Mouse (Mus musculus) kidney, adult 2 months (tissue): ENCODE measurements around the gene Slc25a23. TPM values are rescaled to one million over a fixed set of nuclear protein-coding genes. Genes with fewer than 3 reads are reported as not detected.

Experiments
- DNase-seq: peaks from one replicate; pipeline ENCODE4 v3.0.0; 2021
- H3K27ac ChIP-seq: fragments of 200-500 bp; 2 replicates; pipeline ENCODE4 v1.5.1; 2012; ENCODE audit warnings: low read depth, low read length, control low read depth, inconsistent platforms; ENCODE audit not compliant: insufficient read depth
- H3K27me3 ChIP-seq: fragments of 200-500 bp; replicated peaks from 2 replicates; pipeline ENCODE4 v1.6.1; 2012; ENCODE audit warnings: mild to moderate bottlenecking, moderate library complexity, low read length, inconsistent platforms; ENCODE audit not compliant: control insufficient read depth, insufficient read depth
- H3K36me3 ChIP-seq: fragments of 200-500 bp; 2 replicates; pipeline ENCODE4 v1.6.1; 2012; ENCODE audit warnings: mild to moderate bottlenecking, moderate library complexity, low read length, inconsistent platforms; ENCODE audit not compliant: control insufficient read depth, insufficient read depth
- H3K4me1 ChIP-seq: fragments of 200-500 bp; 2 replicates; pipeline ENCODE4 v1.6.1; 2011; ENCODE audit warnings: low read length; ENCODE audit not compliant: control insufficient read depth, insufficient read depth
- H3K4me3 ChIP-seq: fragments of 200-500 bp; 2 replicates; pipeline ENCODE4 v1.5.1; 2011; ENCODE audit warnings: mild to moderate bottlenecking, low read depth, low read length, control low read depth; ENCODE audit not compliant: insufficient read depth
- CTCF ChIP-seq: fragments of 200-500 bp; conservative IDR thresholded peaks from 2 replicates; pipeline ENCODE4 v1.5.1; 2011; ENCODE audit warnings: low read depth, mild to moderate bottlenecking, control low read depth, low read length, moderate library complexity, mixed read lengths; ENCODE audit not compliant: insufficient read depth, insufficient read length
- POLR2A ChIP-seq: fragments of 200-500 bp; IDR thresholded peaks from one replicate; pipeline ENCODE4 v1.6.1; 2011; ENCODE audit warnings: low read depth, low read length, control low read depth
- WGBS: fragments of 180-500 bp; shearing (Covaris S2); methylation state at CpG from one replicate; pipeline ENCODE4 v1.1.7; 2018; 5-methylcytosine and 5-hydroxymethylcytosine counted together
- polyA plus RNA-seq: library from polyadenylated mRNA; depleted of rRNA; stranded (reverse); fragments of >200 nt; gene quantifications from 2 replicates; pipeline ENCODE4 v1.2.3, GENCODE M21; 2012; rRNA removed

Gene Slc25a23
- polyA plus RNA-seq: 121 and 124 TPM in 2 replicates

GRCm38 (mm10) chr17:57059486-57059977, at the start of gene Slc25a23:
Gene Slc25a23 (minus strand): TSS chr17:57059863.
- WGBS: under 1% methylated on average over 44 of the region's 45 CpGs
- TF ChIP-seq POLR2A (no peak), CTCF (no peak)
- H3K27ac ChIP-seq: peak within 1 kb of the TSS; percentile 93

GRCm38 (mm10) chr17:57108666-57109171, 49.1 kb upstream of the Slc25a23 start:
- H3K4me3 ChIP-seq: no peak overlapping the region
- TF ChIP-seq CTCF: no peak
- TF ChIP-seq POLR2A: no peak
- H3K27ac ChIP-seq: no peak overlapping the region
- no peaks in the 10 kb centered on the region for H3K4me1 ChIP-seq
- DNase-seq: no peak
- H3K36me3 ChIP-seq: no peaks in the 10 kb centered on the region
- WGBS: 64% methylated on average over 5 of the region's 5 CpGs
- H3K27me3 ChIP-seq: 0 out of 2 replicates have a peak, but pooled peaks cover 2% of the 10 kb centered on the region

More at GRCm38 (mm10) chr17:57059486-57059977, at the start of gene Slc25a23:
- H3K4me1 ChIP-seq: peaks cover 6% of the 10 kb centered on the region; the same call in 1 of the 2 replicates
- no peaks in the 10 kb centered on the region for H3K27me3 ChIP-seq
- DNase-seq: peak; percentile 75
- peak within 1 kb of the TSS; percentile 88 for H3K4me3 ChIP-seq
- no peaks in the 10 kb centered on the region for H3K36me3 ChIP-seq

GRCm38 (mm10) chr17:57108040-57108665, 48.5 kb upstream of the Slc25a23 start:
- Histone ChIP-seq H3K4me3 (no peak overlapping the region), H3K36me3 (no peaks in the 10 kb centered on the region), H3K4me1 (no peaks in the 10 kb centered on the region), H3K27ac (no peak overlapping the region), H3K27me3 (0 out of 2 replicates have a peak, but pooled peaks cover 2% of the 10 kb centered on the region)
- no peak for DNase-seq
- WGBS: 89% methylated on average over 7 of the region's 7 CpGs
- no peak for TF ChIP-seq CTCF
- TF ChIP-seq POLR2A: no peak

- Histone ChIP-seq H3K36me3 (no peaks in the 10 kb centered on the region), H3K4me1 (no peaks in the 10 kb centered on the region), H3K4me3 (no peak overlapping the region), H3K27ac (no peak overlapping the region), H3K27me3 (0 out of 2 replicates have a peak, but pooled peaks cover 2% of the 10 kb centered on the region)
- DNase-seq: no peak
- TF ChIP-seq CTCF: no peak
- TF ChIP-seq POLR2A: no peak
- WGBS: 90% methylated on average over 5 of the region's 5 CpGs
These were observed 47.4 kb upstream of the Slc25a23 start for GRCm38 (mm10) chr17:57107064-57107463.

DNA sequence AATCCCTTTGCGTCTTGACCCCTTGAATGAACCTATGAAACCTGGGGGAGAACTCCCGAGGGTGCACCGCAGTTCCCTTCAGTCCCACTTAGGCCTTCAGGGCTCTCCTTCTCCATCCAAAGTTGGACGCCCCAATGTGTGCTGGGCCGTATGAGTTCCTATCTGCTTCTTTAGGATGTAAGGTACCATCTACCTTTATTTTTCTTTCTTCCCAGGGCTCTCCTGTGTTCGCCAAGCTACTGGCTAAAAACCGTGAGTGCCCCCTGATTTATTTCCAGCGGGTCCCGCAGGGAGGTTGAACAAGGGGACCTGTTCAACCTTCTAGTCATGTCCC, 46.3 kb upstream of the Slc25a23 start:
- no peak overlapping the region for H3K27ac ChIP-seq
- TF ChIP-seq POLR2A (no peak), CTCF (no peak)
- no peak for DNase-seq
- H3K36me3 ChIP-seq: no peaks in the 10 kb centered on the region
- 0 out of 2 replicates have a peak overlapping the region, but pooled peaks have one; percentile 91 for H3K4me3 ChIP-seq
- H3K4me1 ChIP-seq: no peaks in the 10 kb centered on the region
- WGBS: 35% methylated on average over 9 of the region's 9 CpGs
- H3K27me3 ChIP-seq: 0 out of 2 replicates have a peak, but pooled peaks cover 2% of the 10 kb centered on the region

DNA sequence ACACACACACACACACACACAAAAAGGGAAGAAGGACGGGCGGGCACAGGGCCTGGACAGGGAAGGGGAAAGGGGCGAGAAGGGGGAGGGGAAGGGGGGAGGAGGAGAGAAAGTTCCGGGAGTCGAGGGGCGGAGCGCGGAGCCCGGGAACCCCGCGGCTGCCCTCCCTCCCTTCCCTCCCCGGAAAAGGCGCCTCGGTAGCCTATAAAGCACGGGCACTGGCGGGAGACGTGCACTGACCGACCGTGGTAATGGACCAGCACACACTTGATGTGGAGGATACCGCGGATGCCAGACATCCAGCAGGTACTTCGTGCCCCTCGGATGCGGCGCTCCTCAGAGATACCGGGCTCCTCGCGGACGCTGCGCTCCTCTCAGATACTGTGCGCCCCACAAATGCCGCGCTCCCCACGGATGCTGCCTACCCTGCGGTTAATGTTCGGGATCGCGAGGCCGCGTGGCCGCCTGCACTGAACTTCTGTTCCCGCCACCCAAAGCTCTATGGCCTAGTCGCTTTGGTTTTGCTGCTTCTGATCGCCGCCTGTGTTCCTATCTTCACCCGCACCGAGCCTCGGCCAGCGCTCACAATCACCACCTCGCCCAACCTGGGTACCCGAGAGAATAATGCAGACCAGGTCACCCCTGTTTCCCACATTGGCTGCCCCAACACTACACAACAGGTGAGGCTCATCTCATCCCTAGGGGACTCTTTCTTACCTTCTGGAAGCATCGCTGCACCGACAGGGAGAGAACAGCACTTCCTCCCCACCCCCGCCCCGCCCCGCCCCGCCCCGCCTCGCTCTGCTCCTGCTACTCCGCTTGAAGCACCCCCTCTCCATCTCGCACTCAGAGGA, 45.7 kb upstream of the Slc25a23 start, which contains the start of gene Tnfsf9:
Gene Tnfsf9, plus strand, starts transcription at position 145 of the 854 bp plus-strand sequence.
- 2% methylated on average over 61 of the region's 61 CpGs for WGBS
- TF ChIP-seq CTCF: no peak
- no peak for TF ChIP-seq POLR2A
- H3K27ac ChIP-seq: no peak within 1 kb of the TSS
- DNase-seq: peak; percentile 25
- H3K4me1 ChIP-seq: no peaks in the 10 kb centered on the region
- H3K4me3 ChIP-seq: peak within 1 kb of the TSS; percentile 91
- H3K27me3 ChIP-seq: 0 out of 2 replicates have a peak, but pooled peaks cover 2% of the 10 kb centered on the region
- H3K36me3 ChIP-seq: no peaks in the 10 kb centered on the region
